Mouse (Mus musculus): ENCODE measurements around the gene Tm4sf19.
A peak's percentile ranks its signal among the peaks of the same experiment; 100 is the strongest.
"Not testable (repeated sequence)": the region's sequence is repeated elsewhere in the genome, so short reads cannot be mapped to it uniquely, and the experiment has no call there.

The Tm4sf19 gene

GRCm38 (mm10) chr16:32430474-32431046, 30.3 kb downstream of the Tm4sf19 start, which contains the start of gene Pcyt1a:
Gene Pcyt1a (plus strand): TSS chr16:32430921.
- DNase-seq (ENCODE audit: low read depth, low spot score): peak; percentile 97

- DNase-seq (ENCODE audit: low read depth, low spot score): no peak
Measured at GRCm38 (mm10) chr16:32431047-32431591, 30.8 kb downstream of the Tm4sf19 start.

GRCm38 (mm10) chr16:32431926-32432325, 31.6 kb downstream of the Tm4sf19 start:
- DNase-seq (ENCODE audit: low read depth, low spot score): no peak

GRCm38 (mm10) chr16:32433138-32433537, 32.8 kb downstream of the Tm4sf19 start:
- DNase-seq (ENCODE audit: low read depth, low spot score): no peak

- DNase-seq (ENCODE audit: low read depth, low spot score): no peak
Measured at GRCm38 (mm10) chr16:32434066-32434465, 33.8 kb downstream of the Tm4sf19 start.

- DNase-seq (ENCODE audit: low read depth, low spot score): peak; percentile 29
Measured at GRCm38 (mm10) chr16:32434691-32435090, 34.4 kb downstream of the Tm4sf19 start.

GRCm38 (mm10) chr16:32436657-32437056, 36.4 kb downstream of the Tm4sf19 start:
- no peak for DNase-seq (ENCODE audit: low read depth, low spot score)

- DNase-seq (ENCODE audit: low read depth, low spot score): peak; percentile 37
Measured at GRCm38 (mm10) chr16:32437266-32437665, 37.0 kb downstream of the Tm4sf19 start.

- no peak for DNase-seq (ENCODE audit: low read depth, low spot score)
Measured at GRCm38 (mm10) chr16:32441432-32441831, 41.1 kb downstream of the Tm4sf19 start.

- DNase-seq (ENCODE audit: low read depth, low spot score): not testable (repeated sequence)
Measured at GRCm38 (mm10) chr16:32444615-32445014, 44.3 kb downstream of the Tm4sf19 start.

- DNase-seq (ENCODE audit: low read depth, low spot score): no peak
Measured at GRCm38 (mm10) chr16:32445558-32445957, 45.3 kb downstream of the Tm4sf19 start.

- no peak for DNase-seq (ENCODE audit: low read depth, low spot score)
Measured at GRCm38 (mm10) chr16:32446563-32447138, 46.3 kb downstream of the Tm4sf19 start.

- no peak for DNase-seq (ENCODE audit: low read depth, low spot score)
Measured at GRCm38 (mm10) chr16:32449665-32450064, 49.4 kb downstream of the Tm4sf19 start.

- no peak for DNase-seq (ENCODE audit: low read depth, low spot score)
Measured at GRCm38 (mm10) chr16:32450133-32450532, 49.8 kb downstream of the Tm4sf19 start.

- DNase-seq (ENCODE audit: low read depth, low spot score): no peak
Measured at GRCm38 (mm10) chr16:32453102-32453501, 52.8 kb downstream of the Tm4sf19 start.

GRCm38 (mm10) chr16:32454646-32455045, 54.3 kb downstream of the Tm4sf19 start:
- DNase-seq (ENCODE audit: low read depth, low spot score): no peak

- DNase-seq (ENCODE audit: low read depth, low spot score): no peak
Measured at GRCm38 (mm10) chr16:32456086-32456485, 55.8 kb downstream of the Tm4sf19 start.

GRCm38 (mm10) chr16:32456761-32457160, 56.5 kb downstream of the Tm4sf19 start:
- no peak for DNase-seq (ENCODE audit: low read depth, low spot score)
